Mouse (Mus musculus) myocyte (in vitro differentiated cells): ENCODE data around the gene Usp33.

Source experiments
- CEBPB ChIP-seq: IDR thresholded peaks from 2 replicates; pipeline ENCODE4 v1.6.1; 2011; ENCODE audit warnings: mild to moderate bottlenecking, moderate library complexity; ENCODE audit not compliant: poor library complexity, insufficient read depth, severe bottlenecking
- E2F4 ChIP-seq: IDR thresholded peaks from one replicate; pipeline ENCODE4 v1.6.1; 2011; ENCODE audit warnings: mild to moderate bottlenecking, control low read depth, moderate library complexity; ENCODE audit not compliant: insufficient read depth
- MAX ChIP-seq: IDR thresholded peaks from one replicate; pipeline ENCODE4 v1.6.1; 2011; ENCODE audit warnings: low read depth, mild to moderate bottlenecking, control low read depth
- MYOD1 ChIP-seq, 3 experiments: IDR thresholded peaks; one replicate each; pipeline ENCODE4 v1.6.1; 2011; ENCODE audit warnings: control low read depth in 2 of 3, low read depth in 2 of 3, mild to moderate bottlenecking in 2 of 3, moderate library complexity in 1 of 3; ENCODE audit not compliant: insufficient read length in 2 of 3, control insufficient read depth in 1 of 3
- MYOG ChIP-seq, 3 experiments: IDR thresholded peaks; one replicate each; pipeline ENCODE4 v1.6.1; 2011; ENCODE audit warnings: control low read depth in 2 of 3, low read depth in 2 of 3, mild to moderate bottlenecking in 2 of 3; ENCODE audit not compliant: insufficient read length in 2 of 3, control insufficient read depth in 1 of 3, insufficient read depth in 1 of 3
- POLR2A ChIP-seq: IDR thresholded peaks from one replicate; pipeline ENCODE4 v1.6.1; 2011; ENCODE audit warnings: low read depth, mild to moderate bottlenecking, control low read depth, moderate library complexity; ENCODE audit not compliant: insufficient read length
- POLR2AphosphoS2 ChIP-seq: IDR thresholded peaks from one replicate; pipeline ENCODE4 v1.6.1; 2011; ENCODE audit warnings: low read depth, control low read depth; ENCODE audit not compliant: insufficient read length
- SRF ChIP-seq: IDR thresholded peaks from one replicate; pipeline ENCODE4 v1.6.1; 2011; ENCODE audit warnings: low read depth; ENCODE audit not compliant: control insufficient read depth, insufficient read length
- TCF3 ChIP-seq: IDR thresholded peaks from one replicate; pipeline ENCODE4 v1.6.1; 2011; ENCODE audit warnings: low read depth, control low read depth; ENCODE audit not compliant: insufficient read length
- USF1 ChIP-seq: IDR thresholded peaks from one replicate; pipeline ENCODE4 v1.6.1; 2011; ENCODE audit warnings: low read depth, mild to moderate bottlenecking, control low read depth, moderate library complexity

GRCm38 (mm10) chr3:152353434-152354177, 7.3 kb downstream of the Usp33 start:
- TF ChIP-seq POLR2A (no peak), MYOG (IDR thresholded peaks at IDR 0.05; ENCODE audit: control insufficient read depth in 1 of 3, insufficient read depth in 1 of 3, insufficient read length in 2 of 3, low read depth in 2 of 3) (peak in 2 of 3 experiments; percentile 18 to 49), MAX (no peak), CEBPB (no peak), MYOD1 (IDR thresholded peaks at IDR 0.05; ENCODE audit: control insufficient read depth in 1 of 3, insufficient read length in 2 of 3, low read depth in 2 of 3) (peak in 1 of 3 experiments; percentile 39), USF1 (no peak), E2F4 (no peak), POLR2AphosphoS2 (no peak), SRF (no peak), TCF3 (no peak)
